Mouse (Mus musculus) MEL (cell line): ENCODE results near the gene Ppp1r12a. TPM values are rescaled to one million over a fixed set of nuclear protein-coding genes. Genes with fewer than 3 reads are reported as not detected.

Experiments used
- DNase-seq: peaks from one replicate; pipeline ENCODE4 v3.0.0; 2011; ENCODE audit warnings: low read depth, low spot score
- H3K27ac ChIP-seq: 2 replicates; pipeline ENCODE4 v1.5.1; 2012; ENCODE audit warnings: low read depth, mild to moderate bottlenecking, control low read depth, low read length, moderate library complexity; ENCODE audit not compliant: control insufficient read depth
- H3K27me3 ChIP-seq, 2 experiments: fragments of 150-350 bp in 1 of 2; sonication (generic) in 1 of 2; 2 replicates each; pipeline ENCODE4 v1.6.1; 2012; ENCODE audit warnings: low read length in 2 of 2, mild to moderate bottlenecking in 2 of 2, improper control_type of control experiment in 1 of 2, moderate library complexity in 1 of 2; ENCODE audit not compliant: insufficient read depth in 2 of 2, control insufficient read depth in 1 of 2
- H3K36me3 ChIP-seq, 2 experiments: 2 replicates each; pipeline ENCODE4 v1.6.1; 2012 to 2014; ENCODE audit warnings: low read length in 2 of 2, improper control_type of control experiment in 1 of 2, inconsistent platforms in 1 of 2, mild to moderate bottlenecking in 1 of 2; ENCODE audit not compliant: insufficient read depth in 2 of 2, control insufficient read depth in 1 of 2
- H3K4me1 ChIP-seq, 2 experiments: fragments of 150-350 bp in 1 of 2; sonication (generic) in 1 of 2; 2 replicates each; pipeline ENCODE4 v1.6.1; 2012; ENCODE audit warnings: low read length in 2 of 2, improper control_type of control experiment in 1 of 2, mild to moderate bottlenecking in 1 of 2; ENCODE audit not compliant: insufficient read depth in 2 of 2, control insufficient read depth in 1 of 2
- H3K4me3 ChIP-seq, 2 experiments: fragments of 150-350 bp in 1 of 2; sonication (generic) in 1 of 2; 2 replicates each; pipeline ENCODE4 v1.5.1; 2012; ENCODE audit warnings: low read depth in 2 of 2, low read length in 2 of 2, mild to moderate bottlenecking in 2 of 2, moderate library complexity in 2 of 2, control low read depth in 1 of 2, improper control_type of control experiment in 1 of 2; ENCODE audit not compliant: control insufficient read depth in 1 of 2, insufficient read depth in 1 of 2
- H3K79me2 ChIP-seq: 2 replicates; pipeline ENCODE4 v1.6.1; 2012; ENCODE audit warnings: mild to moderate bottlenecking, low read length, moderate library complexity; ENCODE audit not compliant: control insufficient read depth, poor library complexity, insufficient read depth
- H3K9ac ChIP-seq: 2 replicates; pipeline ENCODE4 v1.6.1; 2012; ENCODE audit warnings: low read depth, mild to moderate bottlenecking, control low read depth, low read length, moderate library complexity; ENCODE audit not compliant: control insufficient read depth, poor library complexity, severe bottlenecking
- H3K9me3 ChIP-seq: fragments of 150-350 bp; sonication (generic); replicated peaks from 2 replicates; pipeline ENCODE4 v1.6.1; 2012; ENCODE audit warnings: mild to moderate bottlenecking, low read length, improper control_type of control experiment, moderate library complexity; ENCODE audit not compliant: insufficient read depth
- BHLHE40 ChIP-seq: IDR thresholded peaks from 2 replicates; pipeline ENCODE4 v1.6.1; 2012; ENCODE audit warnings: low read depth, mild to moderate bottlenecking, inconsistent platforms, low read length, improper control_type of control experiment, borderline replicate concordance
- CHD1 ChIP-seq: IDR thresholded peaks from 2 replicates; pipeline ENCODE4 v1.6.1; 2012; ENCODE audit warnings: low read depth, mild to moderate bottlenecking, inconsistent platforms, low read length, improper control_type of control experiment
- CTCF ChIP-seq, 3 experiments: IDR thresholded peaks in 2 of 3; conservative IDR thresholded peaks in 1 of 3; 2 replicates each; pipeline ENCODE4 v1.5.1; 2011 to 2012; ENCODE audit warnings: low read length in 3 of 3, low read depth in 2 of 3, mild to moderate bottlenecking in 2 of 3, improper control_type of control experiment in 1 of 3, inconsistent platforms in 1 of 3, mixed read lengths in 1 of 3, moderate library complexity in 1 of 3; ENCODE audit not compliant: control insufficient read depth in 1 of 3, insufficient read depth in 1 of 3, poor library complexity in 1 of 3, severe bottlenecking in 1 of 3
- EP300 ChIP-seq, 2 experiments: IDR thresholded peaks; 2 replicates each; pipeline ENCODE4 v1.6.1; 2011; ENCODE audit warnings: improper control_type of control experiment in 2 of 2, low read length in 2 of 2, low read depth in 1 of 2, mild to moderate bottlenecking in 1 of 2
- GABPA ChIP-seq: IDR thresholded peaks from 2 replicates; pipeline ENCODE4 v1.6.1; 2012; ENCODE audit warnings: low read depth, mild to moderate bottlenecking, inconsistent platforms, low read length, improper control_type of control experiment, moderate library complexity
- GATA1 ChIP-seq: IDR thresholded peaks from 2 replicates; pipeline ENCODE4 v1.6.1; 2011; ENCODE audit warnings: low read depth, low read length, improper control_type of control experiment
- JUND ChIP-seq: IDR thresholded peaks from 2 replicates; pipeline ENCODE4 v1.6.1; 2011; ENCODE audit warnings: low read depth, mild to moderate bottlenecking, improper control_type of control experiment, low read length
- KAT2A ChIP-seq: conservative IDR thresholded peaks from 2 replicates; pipeline ENCODE4 v1.6.1; 2012; ENCODE audit warnings: low read depth, low read length, improper control_type of control experiment, inconsistent platforms
- MAZ ChIP-seq: IDR thresholded peaks from 2 replicates; pipeline ENCODE4 v1.6.1; 2012; ENCODE audit warnings: low read depth, mild to moderate bottlenecking, inconsistent platforms, low read length, improper control_type of control experiment
- MXI1 ChIP-seq: IDR thresholded peaks from 2 replicates; pipeline ENCODE4 v1.6.1; 2011; ENCODE audit warnings: mild to moderate bottlenecking, low read depth, low read length, improper control_type of control experiment
- MYC ChIP-seq: IDR thresholded peaks from 2 replicates; pipeline ENCODE4 v1.6.1; 2011; ENCODE audit warnings: low read depth, mild to moderate bottlenecking, low read length, improper control_type of control experiment, moderate library complexity
- POLR2AphosphoS2 ChIP-seq: IDR thresholded peaks from 2 replicates; pipeline ENCODE4 v1.6.1; 2011; ENCODE audit warnings: low read length, improper control_type of control experiment
- POLR2AphosphoS5 ChIP-seq: IDR thresholded peaks from 2 replicates; pipeline ENCODE4 v1.6.1; 2012; ENCODE audit warnings: low read depth, borderline replicate concordance, mild to moderate bottlenecking, inconsistent platforms, low read length, moderate library complexity, mixed read lengths
- RAD21 ChIP-seq: IDR thresholded peaks from 2 replicates; pipeline ENCODE4 v1.6.1; 2011; ENCODE audit warnings: mild to moderate bottlenecking, low read depth, low read length, improper control_type of control experiment
- RCOR1 ChIP-seq: IDR thresholded peaks from 2 replicates; pipeline ENCODE4 v1.6.1; 2012; ENCODE audit warnings: low read depth, mild to moderate bottlenecking, inconsistent platforms, low read length, improper control_type of control experiment
- SMC3 ChIP-seq: IDR thresholded peaks from 2 replicates; pipeline ENCODE4 v1.6.1; 2011; ENCODE audit warnings: low read depth, low read length, improper control_type of control experiment
- TAL1 ChIP-seq: IDR thresholded peaks from 2 replicates; pipeline ENCODE4 v1.6.1; 2012; ENCODE audit warnings: mild to moderate bottlenecking, inconsistent platforms, low read length, moderate library complexity, mixed read lengths
- UBTF ChIP-seq: IDR thresholded peaks from 2 replicates; pipeline ENCODE4 v1.6.1; 2012; ENCODE audit warnings: low read depth, mild to moderate bottlenecking, inconsistent platforms, low read length, improper control_type of control experiment, moderate library complexity, borderline replicate concordance; ENCODE audit not compliant: insufficient read depth
- USF1 ChIP-seq: IDR thresholded peaks from 2 replicates; pipeline ENCODE4 v1.6.1; 2014; ENCODE audit warnings: low read depth, mild to moderate bottlenecking, inconsistent platforms, low read length, improper control_type of control experiment, moderate library complexity
- ZMIZ1 ChIP-seq: IDR thresholded peaks from 2 replicates; pipeline ENCODE4 v1.6.1; 2012; ENCODE audit warnings: low read depth, mild to moderate bottlenecking, inconsistent platforms, low read length, improper control_type of control experiment, moderate library complexity
- polyA plus RNA-seq, 2 experiments: library from polyadenylated mRNA; stranded (reverse) in 1 of 2; unstranded in 1 of 2; fragments of >175 nt in 1 of 2; fragments of >200 nt in 1 of 2; gene quantifications; 2 replicates each; pipeline versions ENCODE4 v1.2.1 to v1.2.4; 2012; ENCODE audit warnings: low replicate concordance in 2 of 2, low read depth in 1 of 2; ENCODE audit not compliant: insufficient read length in 2 of 2, insufficient read depth in 1 of 2, missing spikeins in 1 of 2
- total RNA-seq: library from RNA; depleted of rRNA; stranded (reverse); fragments of 300-350 nt; gene quantifications from 2 replicates; pipeline ENCODE4 v1.2.3, GENCODE M21; 2012

Ppp1r12a gene
- total and polyA plus RNA-seq, 3 experiments: 46.5 to 86.6 (median 59.1) TPM

GRCm38 (mm10) chr10:108156128-108156527 is 5.9 kb upstream of the Ppp1r12a start:
- H3K27ac ChIP-seq: no peak overlapping the region
- H3K9ac ChIP-seq: no peak overlapping the region
- DNase-seq: no peak
- H3K36me3 ChIP-seq: peaks cover 0 to 4% of the 10 kb centered on the region in 2 experiments; a peak in 2 of 4 replicates
- H3K27me3 ChIP-seq: no peaks in the 10 kb centered on the region; a peak in 1 of 4 replicates
- no peak overlapping the region for H3K4me3 ChIP-seq
- H3K4me1 ChIP-seq: peaks cover 0 to 3% of the 10 kb centered on the region in 2 experiments; a peak in 1 of 4 replicates
- no peaks in the 10 kb centered on the region for H3K9me3 ChIP-seq
- TF ChIP-seq MYC (no peak), POLR2AphosphoS5 (no peak), USF1 (no peak), CTCF (IDR thresholded peaks at IDR 0.05 in 2 of 3, conservative IDR thresholded peaks at IDR 0.05 in 1 of 3; ENCODE audit: control insufficient read depth in 1 of 3, insufficient read depth in 1 of 3, low read depth in 2 of 3, low read length in 3 of 3, poor library complexity in 1 of 3, severe bottlenecking in 1 of 3) (no peak), SMC3 (no peak), POLR2AphosphoS2 (no peak)
- no peaks in the 10 kb centered on the region for H3K79me2 ChIP-seq

GRCm38 (mm10) chr10:108159002-108159401 is 3.0 kb upstream of the Ppp1r12a start:
- H3K4me3 ChIP-seq: no peak overlapping the region
- no peaks in the 10 kb centered on the region for H3K9me3 ChIP-seq
- no peak for DNase-seq
- TF ChIP-seq MAZ (no peak), RAD21 (no peak), ZMIZ1 (no peak), TAL1 (no peak), POLR2AphosphoS2 (no peak), RCOR1 (no peak), JUND (no peak), GABPA (no peak), MYC (no peak), MXI1 (no peak), UBTF (no peak), BHLHE40 (no peak), EP300 (IDR thresholded peaks at IDR 0.05; ENCODE audit: low read depth in 1 of 2, low read length in 2 of 2) (no peak), KAT2A (no peak), GATA1 (no peak), SMC3 (no peak), CHD1 (no peak)
- no peak overlapping the region for H3K9ac ChIP-seq
- no peaks in the 10 kb centered on the region; a peak in 1 of 4 replicates for H3K27me3 ChIP-seq
- H3K79me2 ChIP-seq: peaks cover 20% of the 10 kb centered on the region
- no peak overlapping the region for H3K27ac ChIP-seq
- H3K4me1 ChIP-seq: peaks cover 3 to 5% of the 10 kb centered on the region in 2 experiments; a peak in 3 of 4 replicates
- H3K36me3 ChIP-seq: peaks cover 0 to 10% of the 10 kb centered on the region in 2 experiments; a peak in 2 of 4 replicates
